Mouse (Mus musculus) embryonic facial prominence, embryonic 10.5 days (tissue): ENCODE results near the gene Cd79a. TPM values are rescaled to one million over a fixed set of nuclear protein-coding genes. Genes with fewer than 3 reads are reported as not detected.

ENCODE experiments used
- DNase-seq: peaks from one replicate; pipeline ENCODE4 v3.0.0-alpha.2; 2017; ENCODE audit warnings: low spot score
- H3K27ac ChIP-seq: fragments of 300-500 bp; sonication (generic); replicated peaks from 2 replicates; pipeline ENCODE4 v1.5.1; 2016; ENCODE audit warnings: mild to moderate bottlenecking
- H3K27me3 ChIP-seq: fragments of 300-500 bp; sonication (generic); replicated peaks from 2 replicates; pipeline ENCODE4 v1.6.1; 2016; ENCODE audit warnings: low read depth, mild to moderate bottlenecking; ENCODE audit not compliant: poor library complexity, severe bottlenecking
- H3K36me3 ChIP-seq: fragments of 300-500 bp; sonication (generic); replicated peaks from 2 replicates; pipeline ENCODE4 v1.6.1; 2016; ENCODE audit warnings: mild to moderate bottlenecking, moderate library complexity
- H3K4me1 ChIP-seq: fragments of 300-500 bp; sonication (generic); 2 replicates; pipeline ENCODE4 v1.6.1; 2016
- H3K4me3 ChIP-seq: fragments of 300-500 bp; sonication (generic); 2 replicates; pipeline ENCODE4 v1.5.1; 2016; ENCODE audit warnings: mild to moderate bottlenecking, moderate library complexity
- H3K9me3 ChIP-seq: fragments of 300-500 bp; sonication (generic); 2 replicates; pipeline ENCODE4 v1.6.1; 2016; ENCODE audit warnings: mild to moderate bottlenecking
- WGBS: fragments of 180-500 bp; shearing (Covaris S2); methylation state at CpG from one replicate; pipeline ENCODE4 v1.1.7; 2016; 5-methylcytosine and 5-hydroxymethylcytosine counted together
- polyA plus RNA-seq: library from polyadenylated mRNA; unstranded; fragments of >200 nt; fragmentation: Nextera tagmentation; extraction: Ambion mirVana; gene quantifications from 2 replicates; pipeline ENCODE4 v1.2.1, GENCODE M21; 2016

Gene Cd79a
- polyA plus RNA-seq, 1 experiment from 2014 or later: 0.26 TPM

GRCm38 (mm10) chr7:24949958-24950623 lies 52.9 kb downstream of the Cd79a start:
- Histone ChIP-seq H3K9me3 (no peaks in the 10 kb centered on the region), H3K27me3 (peaks cover 100% of the 10 kb centered on the region), H3K4me1 (peaks cover 39% of the 10 kb centered on the region), H3K36me3 (no peaks in the 10 kb centered on the region), H3K4me3 (no peak overlapping the region; the same call in 1 of the 2 replicates), H3K27ac (no peak overlapping the region)
- under 1% methylated on average over 8 of the region's 8 CpGs for WGBS
- DNase-seq: peak; percentile 89

Other genes with a start within 250 kb of the Cd79a start
- not detected in 2 replicates for gene Tex101, start 220.7 kb upstream of the Cd79a start, polyA plus RNA-seq
- gene BC049730, start 188.1 kb upstream of the Cd79a start, polyA plus RNA-seq: not detected in 2 replicates
- not detected in 2 replicates for gene Gm4763, start 170.5 kb upstream of the Cd79a start, polyA plus RNA-seq
- 0.06 TPM in 1 of 2 replicates, not detected in the other for gene Cd177, start 137.1 kb upstream of the Cd79a start, polyA plus RNA-seq
- 0.14 TPM in 1 of 2 replicates, not detected in the other for gene Ceacam10, start 120.2 kb upstream of the Cd79a start, polyA plus RNA-seq
- 14.4 and 18.5 TPM in 2 replicates for gene Gm9844, start 35.2 kb upstream of the Cd79a start, polyA plus RNA-seq
- not detected in 2 replicates for gene Lypd4, start 27.4 kb upstream of the Cd79a start, polyA plus RNA-seq
- gene Dmrtc2, start 27.3 kb upstream of the Cd79a start, polyA plus RNA-seq: not detected in 2 replicates
- 2,181 and 2,235 TPM in 2 replicates for gene Rps19, start 13.0 kb upstream of the Cd79a start, polyA plus RNA-seq
- gene Arhgef1, start 5.5 kb downstream of the Cd79a start, polyA plus RNA-seq: 79.9 and 87.0 TPM in 2 replicates
- gene Gm4881, start 47.1 kb downstream of the Cd79a start, polyA plus RNA-seq: 0.17 TPM in 1 of 2 replicates, not detected in the other
- gene Rabac1, start 75.4 kb downstream of the Cd79a start, polyA plus RNA-seq: 69.5 and 76.1 TPM in 2 replicates
- gene Atp1a3, start 108.6 kb downstream of the Cd79a start, polyA plus RNA-seq: 4.4 and 5.4 TPM in 2 replicates
- gene Grik5, start 175.0 kb downstream of the Cd79a start, polyA plus RNA-seq: 4.5 and 5.1 TPM in 2 replicates
- 44.4 and 45.8 TPM in 2 replicates for gene Zfp574, start 175.2 kb downstream of the Cd79a start, polyA plus RNA-seq